Mouse (Mus musculus) central nervous system, embryonic 14 days (tissue): ENCODE measurements around the gene Med1. TPM values are rescaled to one million over a fixed set of nuclear protein-coding genes. Genes with fewer than 3 reads are reported as not detected.

Source experiments
- polyA plus RNA-seq: library from polyadenylated mRNA; depleted of rRNA; stranded (reverse); fragments of >200 nt; gene quantifications from 2 replicates; pipeline ENCODE4 v1.2.3, GENCODE M21; 2012; rRNA removed

Med1 gene
- 28.6 and 30.6 TPM in 2 replicates for polyA plus RNA-seq

GRCm38 (mm10) chr11:98192901-98193805 is at the start of gene Med1:
Gene Med1, minus strand, starts transcription at chr11:98193293.

GRCm38 (mm10) chr11:98202641-98203350 is 9.7 kb upstream of the Med1 start, which contains the start of gene Cdk12:
Gene Cdk12, plus strand, starts transcription at chr11:98203059.

GRCm38 (mm10) chr11:98149786-98150624 is 43.1 kb downstream of the Med1 start, which contains the start of gene Fbxl20:
Gene Fbxl20, minus strand, starts transcription at chr11:98150403.

Other genes with a start within 250 kb of the Med1 start
- gene Plxdc1, start 206.8 kb downstream of the Med1 start, polyA plus RNA-seq, result 0.44 and 0.69 TPM in 2 replicates
- 1.3 and 1.5 TPM in 2 replicates for gene Arl5c, start 197.1 kb downstream of the Med1 start, polyA plus RNA-seq
- gene Cacnb1, start 170.3 kb downstream of the Med1 start, polyA plus RNA-seq, result 63.2 and 73.4 TPM in 2 replicates
- 1,481 and 1,486 TPM in 2 replicates for gene Rpl19, start 166.6 kb downstream of the Med1 start, polyA plus RNA-seq
- 3.8 and 3.9 TPM in 2 replicates for gene Stac2, start 139.8 kb downstream of the Med1 start, polyA plus RNA-seq
- 27.6 and 29.6 TPM in 2 replicates for gene Fbxl20, start 42.9 kb downstream of the Med1 start, polyA plus RNA-seq
- 23.2 and 24.3 TPM in 2 replicates for gene Cdk12, start 9.8 kb upstream of the Med1 start, polyA plus RNA-seq
- 53.8 and 98.4 TPM in 2 replicates for gene Neurod2, start 136.4 kb upstream of the Med1 start, polyA plus RNA-seq
- gene Ppp1r1b, start 155.1 kb upstream of the Med1 start, polyA plus RNA-seq, result 8.3 and 16.4 TPM in 2 replicates
- gene Stard3, start 165.1 kb upstream of the Med1 start, polyA plus RNA-seq, result 74.8 and 86.4 TPM in 2 replicates
- 0.64 and 2.3 TPM in 2 replicates for gene Tcap, start 190.5 kb upstream of the Med1 start, polyA plus RNA-seq
- gene Pnmt, start 193.2 kb upstream of the Med1 start, polyA plus RNA-seq, result 0.49 and 1.5 TPM in 2 replicates
- 11.9 and 12.1 TPM in 2 replicates for gene Pgap3, start 207.2 kb upstream of the Med1 start, polyA plus RNA-seq
- 7.7 and 14.8 TPM in 2 replicates for gene Erbb2, start 219.2 kb upstream of the Med1 start, polyA plus RNA-seq
- 140 and 174 TPM in 2 replicates for gene Mien1, start 245.7 kb upstream of the Med1 start, polyA plus RNA-seq